Mouse (Mus musculus): Measurements from ENCODE around the gene Luc7l3.

GRCm38 (mm10) chr11:94370809-94371208 is 49.0 kb upstream of the Luc7l3 start:
- TF ChIP-seq CTCF (IDR thresholded peaks at IDR 0.05; ENCODE audit: borderline replicate concordance, control insufficient read depth, extremely low read depth, insufficient read depth, low read length, poor library complexity) (no peak), POLR2A (IDR thresholded peaks at IDR 0.05; ENCODE audit: control insufficient read depth, extremely low read depth, insufficient read depth, low read length, poor library complexity) (no peak)
